Mouse (Mus musculus) liver, adult 2 months (tissue): Measurements from ENCODE around the gene Ugt1a10. TPM values are rescaled to one million over a fixed set of nuclear protein-coding genes. Genes with fewer than 3 reads are reported as not detected.

ENCODE experiments used
- DNase-seq: peaks from one replicate; pipeline ENCODE4 v3.0.0-alpha.2; 2011; ENCODE audit warnings: low read depth, low spot score; ENCODE audit errors: extremely low read depth
- H3K27ac ChIP-seq: fragments of 200-500 bp; replicated peaks from 2 replicates; pipeline ENCODE4 v1.5.1; 2012; ENCODE audit warnings: low read depth, mild to moderate bottlenecking, control low read depth, inconsistent platforms, low read length; ENCODE audit not compliant: insufficient read depth
- H3K27me3 ChIP-seq: fragments of 200-500 bp; 2 replicates; pipeline ENCODE4 v1.6.1; 2012; ENCODE audit warnings: mild to moderate bottlenecking, moderate library complexity, low read length, inconsistent platforms; ENCODE audit not compliant: control insufficient read depth, insufficient read depth
- H3K36me3 ChIP-seq: fragments of 200-500 bp; 2 replicates; pipeline ENCODE4 v1.6.1; 2012; ENCODE audit warnings: low read length, inconsistent platforms; ENCODE audit not compliant: control insufficient read depth, insufficient read depth
- H3K4me1 ChIP-seq: fragments of 200-500 bp; 2 replicates; pipeline ENCODE4 v1.6.1; 2011; ENCODE audit warnings: low read length; ENCODE audit not compliant: control insufficient read depth, insufficient read depth
- H3K4me3 ChIP-seq: fragments of 200-500 bp; 2 replicates; pipeline ENCODE4 v1.5.1; 2011; ENCODE audit warnings: low read depth, mild to moderate bottlenecking, control low read depth, low read length, moderate library complexity; ENCODE audit not compliant: insufficient read depth
- H3K79me2 ChIP-seq: fragments of 200-500 bp; 2 replicates; pipeline ENCODE4 v1.6.1; 2012; ENCODE audit warnings: inconsistent platforms, mild to moderate bottlenecking, low read length, moderate library complexity; ENCODE audit not compliant: control insufficient read depth, insufficient read depth
- H3K9ac ChIP-seq: fragments of 200-500 bp; 2 replicates; pipeline ENCODE4 v1.6.1; 2012; ENCODE audit warnings: low read depth, mild to moderate bottlenecking, control low read depth, inconsistent platforms, low read length
- CTCF ChIP-seq: fragments of 200-500 bp; IDR thresholded peaks from 2 replicates; pipeline ENCODE4 v1.5.1; 2011; ENCODE audit warnings: low read depth, low read length, control low read depth
- POLR2A ChIP-seq: fragments of 200-500 bp; IDR thresholded peaks from 2 replicates; pipeline ENCODE4 v1.6.1; 2011; ENCODE audit warnings: low read length, control low read depth; ENCODE audit not compliant: insufficient read depth; ENCODE audit errors: extremely low read depth
- WGBS: fragments of 180-500 bp; shearing (Covaris S2); methylation state at CpG from one replicate; pipeline ENCODE4 v1.1.7; 2018; 5-methylcytosine and 5-hydroxymethylcytosine counted together
- polyA plus RNA-seq: library from polyadenylated mRNA; depleted of rRNA; stranded (reverse); fragments of >200 nt; gene quantifications from 2 replicates; pipeline ENCODE4 v1.2.3, GENCODE M21; 2012
- total RNA-seq: library from RNA; depleted of rRNA; stranded (reverse); fragments of >200 nt; gene quantifications from 2 replicates; pipeline ENCODE4 v1.2.3, GENCODE M21; 2014

Ugt1a10 gene
- total and polyA plus RNA-seq, 2 experiments: 1.2 to 6.4 TPM

DNA sequence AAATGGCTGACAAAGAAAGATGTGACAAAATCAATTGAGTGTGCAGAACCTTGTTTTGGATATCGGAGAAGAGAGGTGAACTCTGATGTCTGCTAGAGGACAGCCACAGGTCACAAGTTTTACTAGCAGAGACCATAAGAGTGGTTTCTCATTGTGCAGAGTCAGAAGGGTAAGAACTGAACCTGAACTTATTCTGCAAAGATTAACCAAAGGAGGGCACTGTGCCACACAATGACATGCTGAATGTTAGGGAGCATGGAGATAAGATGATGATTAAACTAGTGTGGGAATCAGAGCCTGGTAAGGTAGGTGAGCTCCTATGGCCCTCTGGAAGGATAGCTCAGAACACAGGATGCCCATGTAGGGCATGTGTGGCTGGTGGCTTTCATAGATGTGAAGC, 140.5 kb downstream of the Ugt1a10 start:
- WGBS: 24% methylated on average over 1 of the region's 1 CpGs
- peak; percentile 86 for DNase-seq

DNA sequence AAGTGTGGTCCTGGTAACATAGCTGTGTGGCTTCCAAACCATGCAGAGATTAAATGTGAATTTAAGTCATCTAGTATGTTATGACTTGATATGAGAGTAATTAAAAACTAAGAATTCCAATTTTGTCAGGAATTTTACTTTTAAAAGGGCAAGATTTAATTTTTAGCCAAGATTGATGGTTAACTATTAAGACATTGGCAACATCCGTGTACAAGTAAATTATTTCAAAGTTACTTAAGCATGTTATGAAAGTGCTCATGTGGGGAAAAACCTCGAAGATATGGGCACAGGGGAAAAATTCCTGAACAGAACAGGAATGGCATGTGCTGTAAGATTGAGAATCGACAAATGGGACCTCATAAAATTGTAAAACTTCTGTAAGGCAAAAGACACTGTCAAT, 142.3 kb downstream of the Ugt1a10 start:
- H3K9ac ChIP-seq: no peak overlapping the region
- no peaks in the 10 kb centered on the region for H3K27me3 ChIP-seq
- WGBS: 42% methylated on average over 3 of the region's 3 CpGs
- peaks cover 10% of the 10 kb centered on the region for H3K36me3 ChIP-seq
- H3K4me1 ChIP-seq: peaks cover 19% of the 10 kb centered on the region
- H3K4me3 ChIP-seq: no peak overlapping the region
- TF ChIP-seq CTCF: no peak
- no peak for TF ChIP-seq POLR2A
- H3K79me2 ChIP-seq: peaks cover 32% of the 10 kb centered on the region
- DNase-seq: no peak
- no peak overlapping the region for H3K27ac ChIP-seq

More for the DNA sequence above, 140.5 kb downstream of the Ugt1a10 start:
- no peaks in the 10 kb centered on the region for H3K27me3 ChIP-seq
- H3K79me2 ChIP-seq: peaks cover 40% of the 10 kb centered on the region
- H3K9ac ChIP-seq: no peak overlapping the region
- no peak overlapping the region for H3K27ac ChIP-seq
- H3K4me1 ChIP-seq: peaks cover 21% of the 10 kb centered on the region
- no peak overlapping the region for H3K4me3 ChIP-seq
- peaks cover 10% of the 10 kb centered on the region for H3K36me3 ChIP-seq
- TF ChIP-seq POLR2A (no peak), CTCF (no peak)

DNA sequence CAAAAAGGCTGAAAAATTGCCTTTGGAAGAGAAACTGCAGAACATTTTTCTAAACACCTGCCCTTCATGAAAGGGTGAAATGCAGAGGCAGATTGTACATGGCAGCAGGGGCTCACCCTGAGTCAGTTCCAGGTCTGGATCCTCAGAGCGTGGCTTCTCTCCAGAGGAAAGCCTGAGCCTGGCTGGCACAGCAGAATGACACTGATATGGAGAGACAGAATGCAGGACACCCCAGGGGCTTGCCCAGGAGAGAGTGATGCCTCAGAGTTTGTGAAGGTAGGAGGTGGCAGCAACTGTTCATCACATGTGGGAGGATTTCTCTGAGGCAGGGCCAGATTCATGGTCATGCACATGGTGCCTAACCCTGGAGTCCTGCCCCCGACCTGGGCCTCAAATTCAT, 144.8 kb downstream of the Ugt1a10 start:
- Histone ChIP-seq H3K27ac (no peak overlapping the region), H3K4me1 (peaks cover 8% of the 10 kb centered on the region; the same call in 1 of the 2 replicates), H3K4me3 (no peak overlapping the region), H3K9ac (no peak overlapping the region), H3K27me3 (no peaks in the 10 kb centered on the region), H3K79me2 (peaks cover 22% of the 10 kb centered on the region; the same call in 1 of the 2 replicates), H3K36me3 (peaks cover 27% of the 10 kb centered on the region)
- no peak for DNase-seq
- no peak for TF ChIP-seq CTCF
- TF ChIP-seq POLR2A: no peak
- 63% methylated on average over 2 of the region's 2 CpGs for WGBS

DNA sequence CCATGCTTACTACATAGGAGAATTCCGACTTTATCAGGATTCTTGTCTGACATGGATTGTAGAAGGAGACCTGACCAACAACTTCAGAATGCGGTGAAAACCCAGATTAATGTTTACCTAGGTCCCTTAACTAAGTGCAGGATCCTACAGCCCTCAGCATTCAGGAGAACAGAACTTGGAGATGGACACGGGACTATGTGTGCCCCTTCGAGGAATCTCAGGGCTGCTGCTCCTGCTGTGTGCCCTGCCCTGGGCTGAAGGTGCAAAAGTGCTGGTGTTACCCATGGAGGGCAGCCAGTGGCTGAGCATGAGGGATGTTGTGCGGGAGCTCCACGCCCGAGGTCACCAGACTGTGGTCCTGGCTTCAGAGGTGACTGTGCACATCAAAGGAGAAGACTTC, 145.3 kb downstream of the Ugt1a10 start, which contains the start of gene Ugt1a2:
Gene Ugt1a2, plus strand, starts transcription at position 146 of the 400 bp plus-strand sequence.
- peaks cover 25% of the 10 kb centered on the region for H3K79me2 ChIP-seq
- no peak within 1 kb of the TSS for H3K4me3 ChIP-seq
- 71% methylated on average over 7 of the region's 7 CpGs for WGBS
- H3K9ac ChIP-seq: no peak within 1 kb of the TSS
- no peak for TF ChIP-seq CTCF
- peaks cover 30% of the 10 kb centered on the region for H3K36me3 ChIP-seq
- no peak for DNase-seq
- no peaks in the 10 kb centered on the region for H3K27me3 ChIP-seq
- no peak within 1 kb of the TSS for H3K27ac ChIP-seq
- peaks cover 9% of the 10 kb centered on the region; the same call in 1 of the 2 replicates for H3K4me1 ChIP-seq

DNA sequence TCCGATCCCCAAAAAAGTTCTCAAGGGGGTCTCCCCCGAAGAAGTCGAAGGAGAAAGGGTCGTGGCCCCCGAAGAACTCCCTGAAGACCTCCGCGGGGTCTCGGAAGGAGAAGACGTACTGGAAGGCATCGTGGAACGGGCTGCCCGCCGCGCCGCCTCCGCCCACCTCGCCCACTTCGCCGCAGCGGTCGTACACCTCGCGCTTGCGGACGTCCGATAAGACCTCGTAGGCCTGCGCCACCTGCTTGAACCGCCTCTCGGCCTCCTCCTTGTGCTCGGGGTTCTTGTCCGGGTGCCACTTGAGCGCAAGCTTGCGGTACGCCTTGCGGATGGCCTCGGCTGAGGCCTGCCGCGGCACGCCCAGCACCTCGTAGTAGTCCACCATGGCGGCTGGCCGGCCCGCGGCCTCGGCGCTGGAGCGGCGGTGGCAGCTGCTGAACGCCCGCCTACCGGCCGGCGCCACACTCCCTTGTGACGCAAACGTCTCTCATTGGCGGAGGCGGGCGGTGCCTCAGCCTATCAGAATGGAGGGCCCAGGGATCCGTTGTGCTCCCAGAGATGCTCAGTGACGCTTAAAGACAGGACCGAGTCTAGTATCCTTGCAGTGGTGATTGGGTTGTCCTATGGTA, 150.2 kb downstream of the Ugt1a10 start, which contains the start of gene Dnajb3:
Gene Dnajb3, minus strand, starts transcription at position 489 of the 629 bp plus-strand sequence.
- Histone ChIP-seq H3K9ac (peak within 1 kb of the TSS; percentile 35; the same call in 1 of the 2 replicates), H3K4me3 (peak within 1 kb of the TSS; percentile 54; the same call in 1 of the 2 replicates), H3K36me3 (peaks cover 27% of the 10 kb centered on the region), H3K27ac (peak within 1 kb of the TSS; percentile 12; the same call in 1 of the 2 replicates), H3K27me3 (no peaks in the 10 kb centered on the region), H3K4me1 (peaks cover 12% of the 10 kb centered on the region), H3K79me2 (peaks cover 16% of the 10 kb centered on the region)
- WGBS: 57% methylated on average over 62 of the region's 62 CpGs
- no peak for DNase-seq
- TF ChIP-seq POLR2A: no peak

DNA sequence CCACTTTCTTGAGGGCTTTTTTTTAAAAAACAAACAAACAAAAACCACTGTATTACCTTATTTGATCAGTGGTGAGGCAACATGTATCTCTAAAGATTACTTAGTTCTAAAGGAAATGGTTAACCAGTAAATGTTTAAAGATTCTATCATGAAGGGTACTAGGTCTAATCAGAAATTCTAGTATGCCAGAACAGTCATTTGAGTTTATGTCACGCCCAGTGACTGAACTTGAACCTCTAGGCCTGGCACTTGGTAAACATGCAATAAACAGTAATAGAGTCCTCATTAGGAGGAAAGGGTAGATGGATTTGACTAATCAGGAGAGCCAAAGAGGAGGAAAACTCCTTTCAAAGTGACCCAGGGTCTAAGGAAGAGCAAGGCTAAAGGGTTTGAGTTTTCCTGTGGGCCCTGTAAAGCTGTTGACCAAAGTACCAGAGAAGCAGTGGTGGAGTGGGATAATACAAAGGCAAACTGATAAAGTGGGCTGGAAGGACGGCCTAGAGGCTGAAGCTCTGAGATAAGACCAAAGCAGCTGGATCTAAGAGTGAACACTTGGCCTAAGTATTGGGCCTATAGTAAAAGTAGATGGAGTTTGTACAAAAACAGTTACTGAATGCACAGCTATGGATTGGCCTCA, 151.8 kb downstream of the Ugt1a10 start:
- Histone ChIP-seq H3K4me3 (no peak overlapping the region), H3K27ac (peak overlapping the region; percentile 55), H3K9ac (no peak overlapping the region), H3K27me3 (no peaks in the 10 kb centered on the region), H3K36me3 (peaks cover 22% of the 10 kb centered on the region), H3K79me2 (peaks cover 13% of the 10 kb centered on the region), H3K4me1 (peaks cover 12% of the 10 kb centered on the region)
- no peak for TF ChIP-seq CTCF
- TF ChIP-seq POLR2A: no peak
- DNase-seq: peak; percentile 84
- 25% methylated on average over 2 of the region's 2 CpGs for WGBS
